ENCODE assay signal across 17 mouse cellular contexts in genomic region chr19:10702125-10702524, GRCm38 (mm10). TPM values are rescaled to one million over a fixed set of nuclear protein-coding genes. Genes with fewer than 3 reads are reported as not detected.
"Had no signal": no experiment of that assay in that cellular context is flagged by ENCODE, and none has a peak within 500 bp of the region (broad histone marks: within the 10 kb centered on the region; RNA-seq: fewer than 3 reads in every experiment).

No protein-coding gene starts in this region.

- H3K4me2 ChIP-seq: limb, embryonic 12.5 days; midbrain, embryonic 13.5 days; neural tube, embryonic 12.5 days had no signal

- H3K9me3 ChIP-seq: limb, embryonic 12.5 days; midbrain, embryonic 13.5 days; neural tube, embryonic 12.5 days had no signal

- ATAC-seq: midbrain, embryonic 13.5 days had no signal

- H3K27ac ChIP-seq: limb, embryonic 12.5 days; liver, embryonic 14.5 days; midbrain, embryonic 13.5 days; neural tube, embryonic 12.5 days had no signal

- H3K4me3 ChIP-seq: limb, embryonic 12.5 days; midbrain, embryonic 13.5 days; neural tube, embryonic 12.5 days had no signal

- H3K27me3 ChIP-seq: limb, embryonic 12.5 days; midbrain, embryonic 13.5 days; neural tube, embryonic 12.5 days had no signal

- DNase-seq: kidney, adult 8-10 months; kidney, postnatal 36 days; layer of hippocampus, adult 9-11 months; lung, adult 18-20 months had no signal

RNA-seq across cellular contexts. Expression of gene Pga5, which starts 24.3 kb away (rescaled TPM):
- total RNA-seq: layer of hippocampus, adult 18-20 months; left cerebral cortex, postnatal 36 days; liver, adult 2 months; megakaryocyte progenitor cell, adult 5-6 weeks; midbrain, postnatal 0 days; neutrophil, adult 5-6 weeks had no signal
- polyA plus RNA-seq: intestine, embryonic 14.5 days; kidney, embryonic 16.5 days; limb, embryonic 12.5 days; liver, adult 2 months; lung, embryonic 16.5 days; midbrain, embryonic 13.5 days; midbrain, postnatal 0 days; neural tube, embryonic 12.5 days had no signal

RNA-seq across cellular contexts. Expression of gene Cd5, which starts 36.7 kb away (rescaled TPM):
- total RNA-seq: layer of hippocampus, adult 18-20 months; left cerebral cortex, postnatal 36 days; megakaryocyte progenitor cell, adult 5-6 weeks had no signal
- polyA plus RNA-seq: intestine, embryonic 14.5 days had no signal
